Mouse (Mus musculus): ENCODE data around the gene Eef1akmt3. TPM values are rescaled to one million over a fixed set of nuclear protein-coding genes. Genes with fewer than 3 reads are reported as not detected.

Eef1akmt3 gene
- polyA plus RNA-seq, 1 experiment = 0.11 TPM

- no peak within 1 kb of the TSS for H3ac ChIP-seq (ENCODE audit: control insufficient read depth, insufficient read length)
- H3K36me3 ChIP-seq (ENCODE audit: control insufficient read depth, insufficient read depth) = peaks cover 8% of the 10 kb centered on the region
- TF ChIP-seq E2F4 (IDR thresholded peaks at IDR 0.05; ENCODE audit: insufficient read depth) (no peak), POLR2A (IDR thresholded peaks at IDR 0.05; ENCODE audit: insufficient read length, low read depth) (peak; percentile 68), MYOD1 (IDR thresholded peaks at IDR 0.05; ENCODE audit: control insufficient read depth in 1 of 3, insufficient read length in 2 of 3, low read depth in 2 of 3) (no peak), POLR2AphosphoS2 (IDR thresholded peaks at IDR 0.05; ENCODE audit: insufficient read length, low read depth) (peak; percentile 94), CEBPB (IDR thresholded peaks at IDR 0.05; ENCODE audit: insufficient read depth, poor library complexity, severe bottlenecking) (peak; percentile 79; the same call in 1 of the 2 replicates)
- peak within 1 kb of the TSS; percentile 38 for H3K4me3 ChIP-seq
- peak within 1 kb of the TSS; percentile 47 for H3K4me2 ChIP-seq (ENCODE audit: low read depth)
- H3K79me2 ChIP-seq (ENCODE audit: control insufficient read depth, insufficient read depth) = no peaks in the 10 kb centered on the region
- H3K27me3 ChIP-seq (ENCODE audit: control insufficient read depth, insufficient read depth, insufficient read length) = no peaks in the 10 kb centered on the region
Observed at GRCm38 (mm10) chr10:127000529-127000928, 40.8 kb downstream of the Eef1akmt3 start, which contains the start of gene Avil. TSS of gene Avil (plus strand) at chr10:127000709.

- TF ChIP-seq POLR2A (IDR thresholded peaks at IDR 0.05; ENCODE audit: insufficient read length, low read depth) (no peak), TCF12 (IDR thresholded peaks at IDR 0.05; ENCODE audit: insufficient read depth, poor library complexity, severe bottlenecking) (no peak), MYOD1 (IDR thresholded peaks at IDR 0.05; ENCODE audit: control insufficient read depth in 1 of 3, insufficient read length in 2 of 3, low read depth in 2 of 3) (no peak), TCF3 (IDR thresholded peaks at IDR 0.05; ENCODE audit: insufficient read length, low read depth) (no peak), E2F4 (IDR thresholded peaks at IDR 0.05; ENCODE audit: insufficient read depth) (no peak), USF1 (IDR thresholded peaks at IDR 0.05; ENCODE audit: low read depth) (no peak), MYOG (IDR thresholded peaks at IDR 0.05; ENCODE audit: control insufficient read depth in 1 of 3, insufficient read depth in 1 of 3, insufficient read length in 2 of 3, low read depth in 2 of 3) (no peak)
Observed at GRCm38 (mm10) chr10:126997340-126998113, 43.8 kb downstream of the Eef1akmt3 start.

GRCm38 (mm10) chr10:126993621-126994020 is 47.7 kb downstream of the Eef1akmt3 start:
- no peak overlapping the region for H3ac ChIP-seq (ENCODE audit: control insufficient read depth, insufficient read length)
- H3K79me2 ChIP-seq (ENCODE audit: control insufficient read depth, insufficient read depth) = peaks cover 37% of the 10 kb centered on the region
- TF ChIP-seq CEBPB (IDR thresholded peaks at IDR 0.05; ENCODE audit: insufficient read depth, poor library complexity, severe bottlenecking) (no peak), MYOG (IDR thresholded peaks at IDR 0.05; ENCODE audit: control insufficient read depth in 1 of 3, insufficient read depth in 1 of 3, insufficient read length in 2 of 3, low read depth in 2 of 3) (no peak), TCF3 (IDR thresholded peaks at IDR 0.05; ENCODE audit: insufficient read length, low read depth) (no peak), E2F4 (IDR thresholded peaks at IDR 0.05; ENCODE audit: insufficient read depth) (no peak)
- peaks cover 41% of the 10 kb centered on the region for H3K36me3 ChIP-seq (ENCODE audit: control insufficient read depth, insufficient read depth)
- H3K27me3 ChIP-seq (ENCODE audit: control insufficient read depth, insufficient read depth, insufficient read length) = no peaks in the 10 kb centered on the region
- no peak overlapping the region for H3K4me3 ChIP-seq
- H3K4me2 ChIP-seq (ENCODE audit: low read depth) = no peak overlapping the region

More at GRCm38 (mm10) chr10:126997340-126998113, 43.8 kb downstream of the Eef1akmt3 start:
- Histone ChIP-seq H3K27me3 (ENCODE audit: control insufficient read depth, insufficient read depth, insufficient read length) (no peaks in the 10 kb centered on the region), H3K36me3 (ENCODE audit: control insufficient read depth, insufficient read depth) (peaks cover 33% of the 10 kb centered on the region), H3K4me2 (ENCODE audit: low read depth) (no peak overlapping the region), H3K79me2 (ENCODE audit: control insufficient read depth, insufficient read depth) (no peaks in the 10 kb centered on the region), H3ac (ENCODE audit: control insufficient read depth, insufficient read length) (no peak overlapping the region), H3K4me3 (no peak overlapping the region)

- H3K27me3 ChIP-seq (ENCODE audit: control insufficient read depth, insufficient read depth, insufficient read length) = no peaks in the 10 kb centered on the region
- H3ac ChIP-seq (ENCODE audit: control insufficient read depth, insufficient read length) = no peak overlapping the region
- peaks cover 56% of the 10 kb centered on the region for H3K79me2 ChIP-seq (ENCODE audit: control insufficient read depth, insufficient read depth)
- H3K4me2 ChIP-seq (ENCODE audit: low read depth) = no peak overlapping the region
- peaks cover 34% of the 10 kb centered on the region for H3K36me3 ChIP-seq (ENCODE audit: control insufficient read depth, insufficient read depth)
- H3K4me3 ChIP-seq = no peak overlapping the region
- TF ChIP-seq TCF3 (IDR thresholded peaks at IDR 0.05; ENCODE audit: insufficient read length, low read depth) = no peak
- no peak for TF ChIP-seq TCF12 (IDR thresholded peaks at IDR 0.05; ENCODE audit: insufficient read depth, poor library complexity, severe bottlenecking)
- TF ChIP-seq REST (IDR thresholded peaks at IDR 0.05; ENCODE audit: insufficient read depth, insufficient read length) = no peak
- TF ChIP-seq MYOD1 (IDR thresholded peaks at IDR 0.05; ENCODE audit: control insufficient read depth in 1 of 3, insufficient read length in 2 of 3, low read depth in 2 of 3) = no peak
- no peak for TF ChIP-seq POLR2AphosphoS2 (IDR thresholded peaks at IDR 0.05; ENCODE audit: insufficient read length, low read depth)
- no peak for TF ChIP-seq POLR2A (IDR thresholded peaks at IDR 0.05; ENCODE audit: insufficient read length, low read depth)
- TF ChIP-seq SRF (IDR thresholded peaks at IDR 0.05; ENCODE audit: control insufficient read depth, insufficient read length, low read depth) = no peak
- no peak for TF ChIP-seq MYOG (IDR thresholded peaks at IDR 0.05; ENCODE audit: control insufficient read depth in 1 of 3, insufficient read depth in 1 of 3, insufficient read length in 2 of 3, low read depth in 2 of 3)
- no peak for TF ChIP-seq E2F4 (IDR thresholded peaks at IDR 0.05; ENCODE audit: insufficient read depth)
- no peak for TF ChIP-seq MAX (IDR thresholded peaks at IDR 0.05; ENCODE audit: low read depth)
- no peak for TF ChIP-seq USF1 (IDR thresholded peaks at IDR 0.05; ENCODE audit: low read depth)
- no peak for TF ChIP-seq CEBPB (IDR thresholded peaks at IDR 0.05; ENCODE audit: insufficient read depth, poor library complexity, severe bottlenecking)
Observed at GRCm38 (mm10) chr10:126991676-126992075, 49.6 kb downstream of the Eef1akmt3 start.

- no peak overlapping the region for H3ac ChIP-seq (ENCODE audit: control insufficient read depth, insufficient read length)
- no peak overlapping the region for H3K4me2 ChIP-seq (ENCODE audit: low read depth)
- H3K27me3 ChIP-seq (ENCODE audit: control insufficient read depth, insufficient read depth, insufficient read length) = no peaks in the 10 kb centered on the region
- peaks cover 68% of the 10 kb centered on the region for H3K79me2 ChIP-seq (ENCODE audit: control insufficient read depth, insufficient read depth)
- peaks cover 34% of the 10 kb centered on the region for H3K36me3 ChIP-seq (ENCODE audit: control insufficient read depth, insufficient read depth)
- TF ChIP-seq REST (IDR thresholded peaks at IDR 0.05; ENCODE audit: insufficient read depth, insufficient read length) (no peak), MYOD1 (IDR thresholded peaks at IDR 0.05; ENCODE audit: control insufficient read depth in 1 of 3, insufficient read length in 2 of 3, low read depth in 2 of 3) (no peak), CEBPB (IDR thresholded peaks at IDR 0.05; ENCODE audit: insufficient read depth, poor library complexity, severe bottlenecking) (0 out of 2 replicates have a peak, but pooled peaks have one; percentile 7), SRF (IDR thresholded peaks at IDR 0.05; ENCODE audit: control insufficient read depth, insufficient read length, low read depth) (no peak), MAX (IDR thresholded peaks at IDR 0.05; ENCODE audit: low read depth) (no peak), POLR2AphosphoS2 (IDR thresholded peaks at IDR 0.05; ENCODE audit: insufficient read length, low read depth) (peak; percentile 24), TCF12 (IDR thresholded peaks at IDR 0.05; ENCODE audit: insufficient read depth, poor library complexity, severe bottlenecking) (no peak), POLR2A (IDR thresholded peaks at IDR 0.05; ENCODE audit: insufficient read length, low read depth) (peak; percentile 19)
- no peak overlapping the region for H3K4me3 ChIP-seq
Observed at GRCm38 (mm10) chr10:126990313-126991056, 50.8 kb downstream of the Eef1akmt3 start.
